Mouse (Mus musculus) embryonic facial prominence, embryonic 11.5 days (tissue): ENCODE measurements around the gene Agpat1. TPM values are rescaled to one million over a fixed set of nuclear protein-coding genes. Genes with fewer than 3 reads are reported as not detected.
A peak's percentile ranks its signal among the peaks of the same experiment; 100 is the strongest.

ENCODE experiments used
- ATAC-seq: fragments of 200-750 bp; cut with Nextera tagmentation; replicated peaks from 2 replicates; pipeline ENCODE4 v1.8.0; 2017; ENCODE audit warnings: low read depth; ENCODE audit not compliant: insufficient number of reproducible peaks, low FRiP score, low TSS enrichment
- DNase-seq: peaks from one replicate; pipeline ENCODE4 v3.0.0-alpha.2; 2015; ENCODE audit warnings: low spot score
- H3K27ac ChIP-seq: fragments of 300-500 bp; sonication (generic); replicated peaks from 2 replicates; pipeline ENCODE4 v1.5.1; 2014; ENCODE audit warnings: mild to moderate bottlenecking, low read depth, low read length, control low read depth
- H3K27me3 ChIP-seq: fragments of 300-500 bp; sonication (generic); 2 replicates; pipeline ENCODE4 v1.6.1; 2014; ENCODE audit warnings: mild to moderate bottlenecking, low read length, moderate library complexity, mixed read lengths; ENCODE audit not compliant: control insufficient read depth, insufficient read depth
- H3K36me3 ChIP-seq: fragments of 300-500 bp; sonication (generic); replicated peaks from 2 replicates; pipeline ENCODE4 v1.6.1; 2014; ENCODE audit warnings: low read depth, mild to moderate bottlenecking, low read length, moderate library complexity, mixed read lengths; ENCODE audit not compliant: control insufficient read depth, insufficient read depth
- H3K4me1 ChIP-seq: fragments of 300-500 bp; sonication (generic); 2 replicates; pipeline ENCODE4 v1.6.1; 2014; ENCODE audit warnings: low read length, mixed read lengths; ENCODE audit not compliant: control insufficient read depth, insufficient read depth
- H3K4me2 ChIP-seq: fragments of 300-500 bp; sonication (generic); 2 replicates; pipeline ENCODE4 v1.6.1; 2014; ENCODE audit warnings: low read depth, mild to moderate bottlenecking, control low read depth, low read length, moderate library complexity
- H3K4me3 ChIP-seq: fragments of 300-500 bp; sonication (generic); 2 replicates; pipeline ENCODE4 v1.5.1; 2014; ENCODE audit warnings: low read depth, low read length, control low read depth
- H3K9ac ChIP-seq: fragments of 300-500 bp; sonication (generic); replicated peaks from 2 replicates; pipeline ENCODE4 v1.6.1; 2014; ENCODE audit warnings: mild to moderate bottlenecking, control low read depth, low read length
- H3K9me3 ChIP-seq: fragments of 300-500 bp; sonication (generic); replicated peaks from 2 replicates; pipeline ENCODE4 v1.6.1; 2016; ENCODE audit warnings: mild to moderate bottlenecking, low read length, inconsistent platforms, mixed read lengths; ENCODE audit not compliant: control insufficient read depth
- WGBS: fragments of 180-500 bp; shearing (Covaris S2); extraction: QIAGEN DNeasy Blood & Tissue Kit; methylation state at CpG from one replicate; pipeline ENCODE4 v1.1.7; 2014; 5-methylcytosine and 5-hydroxymethylcytosine counted together
- polyA plus RNA-seq: library from polyadenylated mRNA; unstranded; fragments of >200 nt; fragmentation: Nextera tagmentation; extraction: Ambion mirVana; gene quantifications from 2 replicates; pipeline ENCODE4 v1.2.1, GENCODE M21; 2014

Gene Agpat1
- polyA plus RNA-seq, 1 experiment from 2014 or later: 55.3 TPM

GRCm38 (mm10) chr17:34631647-34632046 is 27.6 kb downstream of the Agpat1 start:
- WGBS: 1% methylated on average over 11 of the region's 12 CpGs
- Histone ChIP-seq H3K4me2 (peak overlapping the region; percentile 74), H3K9ac (no peak overlapping the region; the same call in 1 of the 2 replicates), H3K4me1 (peaks cover 14% of the 10 kb centered on the region), H3K9me3 (no peaks in the 10 kb centered on the region), H3K4me3 (peak overlapping the region; percentile 32), H3K36me3 (no peaks in the 10 kb centered on the region), H3K27ac (no peak overlapping the region), H3K27me3 (peaks cover 31% of the 10 kb centered on the region)
- ATAC-seq: no peak
- DNase-seq: no peak

- H3K36me3 ChIP-seq: no peaks in the 10 kb centered on the region
- H3K27ac ChIP-seq: no peak overlapping the region
- ATAC-seq (no peak), DNase-seq (peak; percentile 66)
- H3K4me1 ChIP-seq: peaks cover 14% of the 10 kb centered on the region
- H3K9me3 ChIP-seq: no peaks in the 10 kb centered on the region
- 2% methylated on average over 26 of the region's 26 CpGs for WGBS
- H3K27me3 ChIP-seq: peaks cover 31% of the 10 kb centered on the region
- peak overlapping the region; percentile 74 for H3K4me2 ChIP-seq
- H3K4me3 ChIP-seq: peak overlapping the region; percentile 32
- peak overlapping the region; percentile 32; the same call in 1 of the 2 replicates for H3K9ac ChIP-seq
These were observed 28.2 kb downstream of the Agpat1 start for GRCm38 (mm10) chr17:34632261-34632691.

- no peak overlapping the region for H3K9ac ChIP-seq
- H3K4me1 ChIP-seq: peaks cover 8% of the 10 kb centered on the region
- 75% methylated on average over 2 of the region's 2 CpGs for WGBS
- ATAC-seq: no peak
- H3K27me3 ChIP-seq: peaks cover 19% of the 10 kb centered on the region
- no peak overlapping the region for H3K4me2 ChIP-seq
- H3K9me3 ChIP-seq: no peaks in the 10 kb centered on the region
- no peak overlapping the region for H3K4me3 ChIP-seq
- no peaks in the 10 kb centered on the region for H3K36me3 ChIP-seq
- DNase-seq: no peak
- no peak overlapping the region for H3K27ac ChIP-seq
These were observed 31.6 kb downstream of the Agpat1 start for GRCm38 (mm10) chr17:34635671-34636070.

- Histone ChIP-seq H3K9ac (no peak overlapping the region), H3K4me1 (no peaks in the 10 kb centered on the region), H3K27ac (no peak overlapping the region), H3K36me3 (no peaks in the 10 kb centered on the region), H3K9me3 (no peaks in the 10 kb centered on the region), H3K4me2 (no peak overlapping the region), H3K4me3 (no peak overlapping the region), H3K27me3 (peaks cover 6% of the 10 kb centered on the region; the same call in 1 of the 2 replicates)
- 64% methylated on average over 3 of the region's 3 CpGs for WGBS
- DNase-seq: no peak
- ATAC-seq: no peak; the same call in 1 of the 2 replicates
These were observed 33.4 kb downstream of the Agpat1 start for GRCm38 (mm10) chr17:34637459-34637858.

GRCm38 (mm10) chr17:34639461-34640255 is 35.6 kb downstream of the Agpat1 start:
- H3K4me3 ChIP-seq: no peak overlapping the region
- no peaks in the 10 kb centered on the region for H3K27me3 ChIP-seq
- no peaks in the 10 kb centered on the region for H3K9me3 ChIP-seq
- no peak overlapping the region for H3K4me2 ChIP-seq
- DNase-seq (no peak), ATAC-seq (no peak)
- H3K9ac ChIP-seq: no peak overlapping the region
- no peaks in the 10 kb centered on the region for H3K36me3 ChIP-seq
- no peaks in the 10 kb centered on the region for H3K4me1 ChIP-seq
- 87% methylated on average over 7 of the region's 7 CpGs for WGBS
- H3K27ac ChIP-seq: no peak overlapping the region

- H3K4me3 ChIP-seq: no peak overlapping the region
These were observed 36.9 kb downstream of the Agpat1 start for GRCm38 (mm10) chr17:34640778-34641601.

GRCm38 (mm10) chr17:34641945-34642344 is 37.9 kb downstream of the Agpat1 start:
- DNase-seq: no peak
- no peak overlapping the region for H3K4me3 ChIP-seq
- ATAC-seq: no peak
- H3K4me2 ChIP-seq: no peak overlapping the region
- WGBS: 79% methylated on average over 3 of the region's 3 CpGs
- no peaks in the 10 kb centered on the region for H3K4me1 ChIP-seq
- H3K9ac ChIP-seq: no peak overlapping the region
- no peaks in the 10 kb centered on the region for H3K9me3 ChIP-seq
- H3K36me3 ChIP-seq: no peaks in the 10 kb centered on the region
- H3K27ac ChIP-seq: no peak overlapping the region
- H3K27me3 ChIP-seq: no peaks in the 10 kb centered on the region

More at GRCm38 (mm10) chr17:34640778-34641601, 36.9 kb downstream of the Agpat1 start:
- Histone ChIP-seq H3K27ac (peak overlapping the region; percentile 74), H3K27me3 (no peaks in the 10 kb centered on the region), H3K4me2 (0 out of 2 replicates have a peak overlapping the region, but pooled peaks have one; percentile 3), H3K9me3 (no peaks in the 10 kb centered on the region), H3K9ac (peak overlapping the region; percentile 50), H3K36me3 (no peaks in the 10 kb centered on the region), H3K4me1 (no peaks in the 10 kb centered on the region)
- 12% methylated on average over 11 of the region's 11 CpGs for WGBS
- peak; percentile 60 for DNase-seq
- peak; percentile 48 for ATAC-seq
